Mouse (Mus musculus): ENCODE data around the gene Slc22a20. TPM values are rescaled to one million over a fixed set of nuclear protein-coding genes. Genes with fewer than 3 reads are reported as not detected.

Gene Slc22a20
- polyA plus RNA-seq, 1 experiment from 2014 or later, result not detected

DNA sequence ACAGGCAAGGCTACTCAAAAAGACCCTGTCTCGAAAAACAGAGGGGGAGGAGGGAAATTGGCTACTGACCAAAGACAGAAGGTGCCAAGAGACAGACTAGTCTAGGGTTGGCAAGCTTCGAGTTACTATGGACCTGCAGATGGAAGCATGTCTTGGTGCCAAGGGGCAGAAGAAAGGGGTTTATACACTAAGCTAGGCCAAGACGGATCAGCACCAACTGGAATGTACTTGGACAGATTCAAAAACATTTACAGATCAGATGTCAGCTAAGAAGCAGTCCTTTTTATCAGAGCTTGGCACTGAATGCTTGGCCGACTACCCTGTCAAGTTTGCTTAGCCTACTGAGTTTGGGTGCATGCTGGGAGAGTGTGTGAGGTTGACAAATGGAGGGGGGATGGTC lies 10.3 kb downstream of the Slc22a20 start:
- no peaks in the 10 kb centered on the region for H3K4me1 ChIP-seq (ENCODE audit: control insufficient read depth, insufficient read depth, low read length)
- no peaks in the 10 kb centered on the region for H3K9me3 ChIP-seq (replicated peaks; ENCODE audit: control insufficient read depth, low read length)
- no peak overlapping the region for H3K4me3 ChIP-seq (replicated peaks; ENCODE audit: low read length)
- H3K27me3 ChIP-seq (ENCODE audit: control insufficient read depth, insufficient read depth, low read length), result no peaks in the 10 kb centered on the region
- H3K27ac ChIP-seq (ENCODE audit: low read length), result no peak overlapping the region
- WGBS, result 60% methylated on average over 4 of the region's 4 CpGs
- H3K36me3 ChIP-seq (ENCODE audit: control insufficient read depth, insufficient read depth, low read length), result no peaks in the 10 kb centered on the region
- no peak overlapping the region for H3K9ac ChIP-seq (ENCODE audit: low read length)
- no peak for ATAC-seq (ENCODE audit: insufficient read depth, low FRiP score)
- H3K4me2 ChIP-seq (ENCODE audit: low read depth, low read length), result no peak overlapping the region

DNA sequence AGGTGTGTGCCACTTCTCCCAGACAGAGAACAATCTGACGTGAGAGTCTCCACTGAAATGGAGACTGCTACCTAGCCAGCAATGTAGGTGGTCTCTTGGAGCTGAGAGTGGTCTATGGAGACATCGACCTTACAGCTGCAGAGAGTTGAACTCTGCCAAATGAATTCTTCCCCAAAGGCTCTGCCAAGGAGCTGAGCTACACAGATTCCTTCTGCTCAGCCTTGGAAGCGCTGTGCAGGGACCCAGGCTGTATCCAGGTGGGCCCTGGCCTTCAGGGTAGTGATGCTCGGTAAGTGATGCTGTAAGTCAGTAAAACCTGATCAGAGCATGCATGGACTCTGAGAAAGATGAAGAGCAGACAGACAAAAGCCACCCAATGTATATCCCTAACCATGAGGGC lies 10.8 kb downstream of the Slc22a20 start:
- 63% methylated on average over 4 of the region's 4 CpGs for WGBS
- H3K9ac ChIP-seq (ENCODE audit: low read length), result no peak overlapping the region
- peak; percentile 13; the same call in 1 of the 2 replicates for ATAC-seq (ENCODE audit: insufficient read depth, low FRiP score)
- no peak overlapping the region for H3K4me2 ChIP-seq (ENCODE audit: low read depth, low read length)
- no peaks in the 10 kb centered on the region for H3K36me3 ChIP-seq (ENCODE audit: control insufficient read depth, insufficient read depth, low read length)
- H3K9me3 ChIP-seq (replicated peaks; ENCODE audit: control insufficient read depth, low read length), result no peaks in the 10 kb centered on the region
- no peaks in the 10 kb centered on the region for H3K27me3 ChIP-seq (ENCODE audit: control insufficient read depth, insufficient read depth, low read length)
- no peak overlapping the region for H3K4me3 ChIP-seq (replicated peaks; ENCODE audit: low read length)
- H3K27ac ChIP-seq (ENCODE audit: low read length), result no peak overlapping the region
- H3K4me1 ChIP-seq (ENCODE audit: control insufficient read depth, insufficient read depth, low read length), result no peaks in the 10 kb centered on the region

DNA sequence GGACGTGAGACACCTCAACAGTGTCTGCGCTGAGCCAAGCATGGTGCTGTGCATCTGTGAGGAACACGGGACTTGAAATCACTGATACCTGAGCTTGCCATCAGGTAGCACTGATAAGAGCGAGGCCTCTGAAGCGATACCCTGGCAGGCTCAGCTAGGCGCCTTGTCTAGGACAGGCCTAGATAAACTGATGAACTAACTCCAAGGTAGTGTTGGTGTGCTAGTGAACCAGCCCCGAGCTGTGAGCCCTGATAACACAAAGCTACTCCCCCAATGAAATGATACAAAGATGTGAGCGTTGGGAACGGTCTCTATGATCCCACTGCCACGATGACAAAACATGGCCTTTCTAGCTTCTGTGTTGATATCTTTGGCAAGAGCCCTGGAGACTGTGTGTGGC lies 18.3 kb downstream of the Slc22a20 start:
- no peak for ATAC-seq (ENCODE audit: insufficient read depth, low FRiP score)
- Histone ChIP-seq H3K4me3 (replicated peaks; ENCODE audit: low read length) (no peak overlapping the region), H3K27me3 (ENCODE audit: control insufficient read depth, insufficient read depth, low read length) (no peaks in the 10 kb centered on the region), H3K4me2 (ENCODE audit: low read depth, low read length) (no peak overlapping the region), H3K27ac (ENCODE audit: low read length) (no peak overlapping the region), H3K9me3 (replicated peaks; ENCODE audit: control insufficient read depth, low read length) (no peaks in the 10 kb centered on the region), H3K36me3 (ENCODE audit: control insufficient read depth, insufficient read depth, low read length) (no peaks in the 10 kb centered on the region), H3K9ac (ENCODE audit: low read length) (no peak overlapping the region), H3K4me1 (ENCODE audit: control insufficient read depth, insufficient read depth, low read length) (peaks cover 18% of the 10 kb centered on the region)
- 77% methylated on average over 10 of the region's 10 CpGs for WGBS

DNA sequence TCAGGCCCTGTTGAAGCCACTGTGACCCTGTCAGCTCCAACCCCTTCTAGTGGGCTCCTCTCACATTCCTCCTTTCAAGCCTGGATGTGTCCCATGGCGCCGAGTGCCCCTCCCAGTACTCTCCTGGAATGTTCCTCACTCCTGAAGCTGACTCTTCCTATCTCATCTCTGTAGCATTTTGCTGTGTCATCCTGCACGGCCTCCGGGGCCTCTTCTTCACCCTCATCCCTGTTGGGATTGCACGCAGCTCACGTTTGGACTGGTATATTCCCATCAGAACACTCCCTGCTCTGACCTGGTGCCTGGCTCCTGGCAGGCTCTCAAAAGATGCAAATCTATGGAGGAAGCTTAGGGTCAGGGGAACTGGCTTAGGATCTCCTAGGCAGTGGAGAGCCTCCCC lies 19.2 kb downstream of the Slc22a20 start:
- Histone ChIP-seq H3K9ac (ENCODE audit: low read length) (no peak overlapping the region), H3K4me1 (ENCODE audit: control insufficient read depth, insufficient read depth, low read length) (peaks cover 22% of the 10 kb centered on the region), H3K27ac (ENCODE audit: low read length) (no peak overlapping the region), H3K27me3 (ENCODE audit: control insufficient read depth, insufficient read depth, low read length) (no peaks in the 10 kb centered on the region), H3K9me3 (replicated peaks; ENCODE audit: control insufficient read depth, low read length) (no peaks in the 10 kb centered on the region), H3K4me2 (ENCODE audit: low read depth, low read length) (no peak overlapping the region), H3K4me3 (replicated peaks; ENCODE audit: low read length) (no peak overlapping the region), H3K36me3 (ENCODE audit: control insufficient read depth, insufficient read depth, low read length) (no peaks in the 10 kb centered on the region)
- no peak for ATAC-seq (ENCODE audit: insufficient read depth, low FRiP score)
- 69% methylated on average over 6 of the region's 6 CpGs for WGBS

DNA sequence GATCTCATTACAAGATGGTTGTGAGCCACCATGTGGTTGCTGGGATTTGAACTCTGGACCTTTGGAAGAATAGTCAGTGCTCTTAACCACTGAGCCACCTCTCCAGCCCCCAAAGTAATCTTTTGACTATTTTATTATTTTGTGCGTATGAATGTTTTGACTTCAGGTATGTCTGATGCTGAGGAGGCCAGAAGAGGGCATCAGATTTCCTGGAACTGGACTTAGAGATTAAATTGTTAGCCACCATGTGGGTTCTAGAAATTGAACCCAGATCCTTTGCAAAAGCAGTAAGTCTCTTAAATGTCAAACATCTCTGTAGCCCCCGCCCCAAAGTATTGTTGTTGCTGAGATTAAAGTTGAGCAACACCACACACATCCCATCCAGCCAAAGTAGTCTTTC lies 20.0 kb downstream of the Slc22a20 start:
- H3K4me1 ChIP-seq (ENCODE audit: control insufficient read depth, insufficient read depth, low read length), result peaks cover 22% of the 10 kb centered on the region
- no peaks in the 10 kb centered on the region for H3K27me3 ChIP-seq (ENCODE audit: control insufficient read depth, insufficient read depth, low read length)
- no peak overlapping the region for H3K27ac ChIP-seq (ENCODE audit: low read length)
- H3K9me3 ChIP-seq (replicated peaks; ENCODE audit: control insufficient read depth, low read length), result no peaks in the 10 kb centered on the region
- H3K9ac ChIP-seq (ENCODE audit: low read length), result no peak overlapping the region
- WGBS, result 90% methylated on average over 2 of the region's 2 CpGs
- ATAC-seq (ENCODE audit: insufficient read depth, low FRiP score), result no peak
- H3K36me3 ChIP-seq (ENCODE audit: control insufficient read depth, insufficient read depth, low read length), result 0 out of 2 replicates have a peak, but pooled peaks cover 3% of the 10 kb centered on the region
- no peak overlapping the region for H3K4me3 ChIP-seq (replicated peaks; ENCODE audit: low read length)
- H3K4me2 ChIP-seq (ENCODE audit: low read depth, low read length), result no peak overlapping the region

DNA sequence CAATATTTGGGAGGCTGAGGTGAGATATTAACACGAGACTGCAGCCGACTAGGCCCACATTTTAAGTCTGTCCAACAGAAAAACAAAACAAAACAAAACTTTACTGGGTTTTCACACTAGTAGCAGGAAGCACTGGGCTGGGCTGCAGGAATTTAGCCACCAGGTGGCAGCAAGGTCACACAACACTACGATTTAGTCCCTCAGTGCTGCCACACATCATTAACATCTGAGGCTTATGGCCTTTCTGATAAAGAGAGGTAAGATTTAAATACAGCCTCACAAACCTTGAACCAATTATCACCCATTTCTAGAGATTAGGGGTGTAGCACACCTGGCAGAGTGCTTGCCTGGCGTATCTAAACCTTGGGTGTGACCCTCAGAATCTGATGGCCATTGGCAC lies 20.7 kb downstream of the Slc22a20 start:
- peak; percentile 65 for ATAC-seq (ENCODE audit: insufficient read depth, low FRiP score)
- H3K4me2 ChIP-seq (ENCODE audit: low read depth, low read length), result no peak overlapping the region

DNA sequence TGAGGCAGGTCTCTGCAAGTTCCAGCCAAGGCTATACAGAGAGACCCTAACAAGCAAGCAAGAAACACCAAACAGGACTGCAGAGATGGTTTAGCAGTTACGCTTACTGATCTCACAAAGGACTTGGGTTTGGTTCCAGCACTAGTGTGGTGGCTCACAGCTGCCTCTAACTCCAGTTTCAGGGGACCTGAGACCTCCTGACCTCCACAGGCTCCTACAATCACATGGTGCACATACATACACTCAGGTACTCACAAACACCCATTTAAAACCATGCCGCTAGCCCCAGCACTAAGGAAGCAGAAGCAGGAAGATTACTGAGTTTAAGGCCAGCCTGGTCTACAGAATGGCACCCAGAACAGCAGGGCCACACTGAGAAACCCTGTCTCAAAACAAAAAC lies 21.1 kb downstream of the Slc22a20 start:
- peak overlapping the region; percentile 42; the same call in 1 of the 2 replicates for H3K27ac ChIP-seq (ENCODE audit: low read length)
- no peak overlapping the region; the same call in 1 of the 2 replicates for H3K4me3 ChIP-seq (replicated peaks; ENCODE audit: low read length)
- no peaks in the 10 kb centered on the region for H3K27me3 ChIP-seq (ENCODE audit: control insufficient read depth, insufficient read depth, low read length)
- peaks cover 22% of the 10 kb centered on the region for H3K4me1 ChIP-seq (ENCODE audit: control insufficient read depth, insufficient read depth, low read length)
- H3K4me2 ChIP-seq (ENCODE audit: low read depth, low read length), result peak overlapping the region; percentile 79
- no peak for ATAC-seq (ENCODE audit: insufficient read depth, low FRiP score)
- H3K9me3 ChIP-seq (replicated peaks; ENCODE audit: control insufficient read depth, low read length), result no peaks in the 10 kb centered on the region
- peak overlapping the region; percentile 83; the same call in 1 of the 2 replicates for H3K9ac ChIP-seq (ENCODE audit: low read length)
- WGBS, result 88% methylated on average over 2 of the region's 2 CpGs
- 0 out of 2 replicates have a peak, but pooled peaks cover 4% of the 10 kb centered on the region for H3K36me3 ChIP-seq (ENCODE audit: control insufficient read depth, insufficient read depth, low read length)

More for the DNA sequence above, 20.7 kb downstream of the Slc22a20 start:
- Histone ChIP-seq H3K27ac (ENCODE audit: low read length) (no peak overlapping the region), H3K4me1 (ENCODE audit: control insufficient read depth, insufficient read depth, low read length) (peaks cover 22% of the 10 kb centered on the region), H3K9ac (ENCODE audit: low read length) (no peak overlapping the region), H3K4me3 (replicated peaks; ENCODE audit: low read length) (no peak overlapping the region), H3K9me3 (replicated peaks; ENCODE audit: control insufficient read depth, low read length) (no peaks in the 10 kb centered on the region), H3K27me3 (ENCODE audit: control insufficient read depth, insufficient read depth, low read length) (no peaks in the 10 kb centered on the region), H3K36me3 (ENCODE audit: control insufficient read depth, insufficient read depth, low read length) (0 out of 2 replicates have a peak, but pooled peaks cover 4% of the 10 kb centered on the region)
- 11% methylated on average over 4 of the region's 4 CpGs for WGBS

DNA sequence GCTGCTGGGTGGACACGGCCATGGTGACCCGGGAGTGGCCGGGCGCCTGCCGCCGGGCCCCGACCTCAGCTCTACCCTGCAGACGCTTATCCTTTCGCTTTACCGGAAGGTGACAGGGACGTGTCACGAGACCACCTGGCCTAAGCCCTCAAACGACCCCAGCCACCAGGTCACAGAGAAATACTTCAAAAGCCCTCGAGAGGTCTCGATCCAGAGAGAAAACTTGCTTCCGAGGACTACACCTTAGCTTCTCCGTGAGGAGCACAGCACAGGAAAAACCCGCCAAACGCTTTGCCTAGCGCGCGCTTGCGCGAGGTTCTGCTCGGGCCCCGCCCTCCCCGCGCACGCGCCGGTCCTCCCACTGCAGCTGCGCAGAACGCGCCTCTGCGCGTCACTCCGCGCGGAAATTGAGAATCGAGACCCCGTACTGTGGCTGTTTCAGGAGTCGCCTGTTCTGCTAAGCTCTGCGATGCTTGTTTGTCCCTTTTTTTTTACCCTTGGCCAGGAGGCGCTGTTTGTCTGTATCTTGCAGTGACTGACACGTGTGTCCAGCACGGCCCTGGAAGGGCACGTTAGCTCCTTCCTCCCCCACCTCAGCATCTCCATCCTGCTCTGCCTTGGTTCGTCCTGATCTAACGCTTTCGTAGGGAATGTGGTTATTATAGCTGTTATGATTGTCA lies 21.9 kb downstream of the Slc22a20 start, which contains the start of gene Pola2:
Gene Pola2, minus strand, starts transcription at position 320 of the 680 bp plus-strand sequence.
- WGBS, result under 1% methylated on average over 50 of the region's 50 CpGs
- peak; percentile 87 for ATAC-seq (ENCODE audit: insufficient read depth, low FRiP score)
- H3K36me3 ChIP-seq (ENCODE audit: control insufficient read depth, insufficient read depth, low read length), result 0 out of 2 replicates have a peak, but pooled peaks cover 4% of the 10 kb centered on the region
- H3K9ac ChIP-seq (ENCODE audit: low read length), result peak within 1 kb of the TSS; percentile 83
- no peaks in the 10 kb centered on the region for H3K9me3 ChIP-seq (replicated peaks; ENCODE audit: control insufficient read depth, low read length)
- H3K4me3 ChIP-seq (replicated peaks; ENCODE audit: low read length), result peak within 1 kb of the TSS; percentile 76
- peak within 1 kb of the TSS; percentile 42 for H3K27ac ChIP-seq (ENCODE audit: low read length)
- no peaks in the 10 kb centered on the region for H3K27me3 ChIP-seq (ENCODE audit: control insufficient read depth, insufficient read depth, low read length)
- peaks cover 22% of the 10 kb centered on the region for H3K4me1 ChIP-seq (ENCODE audit: control insufficient read depth, insufficient read depth, low read length)
- H3K4me2 ChIP-seq (ENCODE audit: low read depth, low read length), result peak within 1 kb of the TSS; percentile 79

DNA sequence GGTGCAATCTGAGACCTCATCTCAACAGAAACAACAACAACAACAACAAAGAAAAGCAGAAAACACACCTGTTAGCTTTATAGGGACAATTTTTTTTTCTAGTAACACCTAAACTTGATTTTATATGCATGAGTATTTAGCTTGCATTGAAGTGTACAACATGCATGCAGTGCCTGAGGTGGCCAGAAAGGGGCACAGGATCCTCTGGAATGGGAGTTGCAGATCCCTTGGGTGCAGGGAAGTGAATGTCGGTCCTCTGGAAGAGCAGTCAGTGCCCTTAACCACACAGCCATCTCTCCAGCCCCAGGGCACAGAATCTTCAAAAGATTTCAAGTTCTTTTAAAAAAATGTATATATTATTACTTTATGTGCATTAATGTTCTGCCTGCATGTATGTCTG lies 23.3 kb downstream of the Slc22a20 start:
- ATAC-seq (ENCODE audit: insufficient read depth, low FRiP score), result no peak
- 24% methylated on average over 1 of the region's 1 CpGs for WGBS
- 0 out of 2 replicates have a peak, but pooled peaks cover 4% of the 10 kb centered on the region for H3K36me3 ChIP-seq (ENCODE audit: control insufficient read depth, insufficient read depth, low read length)

More for the DNA sequence above, 23.3 kb downstream of the Slc22a20 start:
- Histone ChIP-seq H3K4me2 (ENCODE audit: low read depth, low read length) (peak overlapping the region; percentile 79), H3K27me3 (ENCODE audit: control insufficient read depth, insufficient read depth, low read length) (no peaks in the 10 kb centered on the region), H3K4me3 (replicated peaks; ENCODE audit: low read length) (peak overlapping the region; percentile 76), H3K9me3 (replicated peaks; ENCODE audit: control insufficient read depth, low read length) (no peaks in the 10 kb centered on the region), H3K4me1 (ENCODE audit: control insufficient read depth, insufficient read depth, low read length) (peaks cover 22% of the 10 kb centered on the region), H3K9ac (ENCODE audit: low read length) (0 out of 2 replicates have a peak overlapping the region, but pooled peaks have one; percentile 11), H3K27ac (ENCODE audit: low read length) (no peak overlapping the region)

Measured in stomach, embryonic 16.5 days (tissue).